Mouse (Mus musculus) ES-E14 (cell line): ENCODE results near the gene Dkk2.

ENCODE experiments used
- CHD2 ChIP-seq: IDR thresholded peaks from 2 replicates; pipeline ENCODE4 v1.6.1; 2014; ENCODE audit warnings: mild to moderate bottlenecking, low read depth, low read length, inconsistent platforms
- HCFC1 ChIP-seq: IDR thresholded peaks from 2 replicates; pipeline ENCODE4 v1.6.1; 2012; ENCODE audit warnings: low read length, inconsistent platforms, borderline replicate concordance; ENCODE audit not compliant: insufficient read depth
- MAFK ChIP-seq: IDR thresholded peaks from 2 replicates; pipeline ENCODE4 v1.6.1; 2014; ENCODE audit warnings: mild to moderate bottlenecking, low read depth, low read length, inconsistent platforms; ENCODE audit not compliant: insufficient read depth
- ZC3H11A ChIP-seq: IDR thresholded peaks from 2 replicates; pipeline ENCODE4 v1.6.1; 2012; ENCODE audit warnings: low read depth, mild to moderate bottlenecking, inconsistent platforms, low read length, borderline replicate concordance

- TF ChIP-seq HCFC1: no peak
- TF ChIP-seq MAFK: no peak
- no peak for TF ChIP-seq ZC3H11A
- no peak for TF ChIP-seq CHD2
Observed at GRCm38 (mm10) chr3:132070949-132071348, 14.1 kb upstream of the Dkk2 start.
